Mouse (Mus musculus) layer of hippocampus, adult 8-10 months (tissue): ENCODE measurements around the gene Crtam. TPM values are rescaled to one million over a fixed set of nuclear protein-coding genes. Genes with fewer than 3 reads are reported as not detected.

Experiments
- total RNA-seq, 4 experiments: library from RNA; stranded (reverse); gene quantifications; 2 replicates each; pipeline ENCODE4 v1.2.4; 2022

The Crtam gene
- total RNA-seq, 4 experiments from 2014 or later: not detected

Other genes starting within 250 kb of the Crtam start
- 1,000 to 10,000 TPM; 1,628 to 2,341 (median 2,100) TPM for gene Hspa8, start 203.6 kb downstream of the Crtam start, total RNA-seq
- gene Bsx, start 130.5 kb downstream of the Crtam start, total RNA-seq: not detected
- gene Jhy, start 40.5 kb downstream of the Crtam start, total RNA-seq: under 1 TPM; 0.27 to 0.60 (median 0.41) TPM
- 10 to 100 TPM; 26.1 to 30.8 (median 29.7) TPM for gene Ubash3b, start 157.1 kb upstream of the Crtam start, total RNA-seq